Mouse (Mus musculus): ENCODE measurements around the gene Slc4a7. TPM values are rescaled to one million over a fixed set of nuclear protein-coding genes. Genes with fewer than 3 reads are reported as not detected.
A peak's percentile ranks its signal among the peaks of the same experiment; 100 is the strongest.
"Not testable (repeated sequence)": the region's sequence is repeated elsewhere in the genome, so short reads cannot be mapped to it uniquely, and the experiment has no call there.

Slc4a7 gene
- total RNA-seq, 2 experiments from 2014 or later = 9.7 to 10.9 TPM

GRCm38 (mm10) chr14:14789840-14790470, 87.9 kb downstream of the Slc4a7 start:
- intact Hi-C loops (cut with DNase I; ENCODE audit: low total_unique reads) = no loop called here
- no peak for DNase-seq

GRCm38 (mm10) chr14:14799861-14800260, 97.8 kb downstream of the Slc4a7 start:
- no peak for DNase-seq
- intact Hi-C loops (cut with DNase I; ENCODE audit: low total_unique reads) = no loop called here

- intact Hi-C loops (cut with DNase I; ENCODE audit: low total_unique reads) = no loop called here
- DNase-seq = no peak
These were observed 98.3 kb downstream of the Slc4a7 start for GRCm38 (mm10) chr14:14800332-14800731.

GRCm38 (mm10) chr14:14800810-14801209, 98.7 kb downstream of the Slc4a7 start:
- intact Hi-C loops (cut with DNase I; ENCODE audit: low total_unique reads) = no loop called here
- no peak for DNase-seq

GRCm38 (mm10) chr14:14803115-14803514, 101.0 kb downstream of the Slc4a7 start, which contains the start of gene Nek10:
Gene Nek10, plus strand, starts transcription at chr14:14803415.
- intact Hi-C loops (cut with DNase I; ENCODE audit: low total_unique reads); DNase-seq: not testable (repeated sequence)

GRCm38 (mm10) chr14:14803921-14804517, 101.9 kb downstream of the Slc4a7 start:
- DNase-seq = no peak
- intact Hi-C loops (cut with DNase I; ENCODE audit: low total_unique reads) = no loop called here

- intact Hi-C loops (cut with DNase I; ENCODE audit: low total_unique reads) = no loop called here
- DNase-seq = no peak
These were observed 102.6 kb downstream of the Slc4a7 start for GRCm38 (mm10) chr14:14804518-14805212.

GRCm38 (mm10) chr14:14832520-14833240, 130.6 kb downstream of the Slc4a7 start:
- DNase-seq = peak; percentile 86
- intact Hi-C loops (cut with DNase I; ENCODE audit: low total_unique reads) = no loop called here

- intact Hi-C loops (cut with DNase I; ENCODE audit: low total_unique reads) = no loop called here
- no peak for DNase-seq
These were observed 131.4 kb downstream of the Slc4a7 start for GRCm38 (mm10) chr14:14833498-14833897.

- no peak for DNase-seq
- intact Hi-C loops (cut with DNase I; ENCODE audit: low total_unique reads) = no loop called here
These were observed 132.2 kb downstream of the Slc4a7 start for GRCm38 (mm10) chr14:14834266-14834665.

- intact Hi-C loops (cut with DNase I; ENCODE audit: low total_unique reads) = no loop called here
- DNase-seq = no peak
These were observed 135.5 kb downstream of the Slc4a7 start for GRCm38 (mm10) chr14:14837627-14838026.

- intact Hi-C loops (cut with DNase I; ENCODE audit: low total_unique reads) = no loop called here
- no peak for DNase-seq
These were observed 136.0 kb downstream of the Slc4a7 start for GRCm38 (mm10) chr14:14838109-14838508.

- no peak for DNase-seq
- intact Hi-C loops (cut with DNase I; ENCODE audit: low total_unique reads) = no loop called here
These were observed 140.9 kb downstream of the Slc4a7 start for GRCm38 (mm10) chr14:14842734-14843530.

Other genes with a start within 250 kb of the Slc4a7 start
- gene Nek10, start 101.1 kb downstream of the Slc4a7 start, total RNA-seq (2021) = under 1 TPM in 1 of 2 experiments, not detected in 1; 0.07 TPM

Measured in gastrocnemius, postnatal 14 days (tissue).